Mouse (Mus musculus): ENCODE measurements at regions not wholly inside any gene's neighbourhood (a gene's known extent, or its start where the extent isn't known, plus 50 kb on each side); places are given as distances from the start of the nearest gene placed in this dataset.

- Histone ChIP-seq H3K4me3 (ENCODE audit: low read depth, low read length) (no peak overlapping the region), H3K27ac (replicated peaks; ENCODE audit: low read depth, low read length) (no peak overlapping the region), H3K9ac (ENCODE audit: low read length) (no peak overlapping the region), H3K4me1 (ENCODE audit: control insufficient read depth, insufficient read depth, low read length) (no peaks in the 10 kb centered on the region), H3K4me2 (ENCODE audit: low read depth, severe bottlenecking) (no peak overlapping the region), H3K27me3 (ENCODE audit: control insufficient read depth, insufficient read depth, low read length) (no peaks in the 10 kb centered on the region), H3K9me3 (ENCODE audit: control insufficient read depth, low read length) (no peaks in the 10 kb centered on the region), H3K36me3 (ENCODE audit: control insufficient read depth, insufficient read depth, low read length) (no peaks in the 10 kb centered on the region)
- ATAC-seq (ENCODE audit: insufficient number of reproducible peaks, low FRiP score, low TSS enrichment, low read depth), result no peak
- 72% methylated on average over 11 of the region's 11 CpGs for WGBS
- peak; percentile 67 for DNase-seq (ENCODE audit: low spot score)
Measured at GRCm38 (mm10) chr14:62042305-62043116, 249.9 kb upstream of the Rnaseh2b start.

- no peaks in the 10 kb centered on the region for H3K4me1 ChIP-seq (ENCODE audit: control insufficient read depth, insufficient read depth, low read length)
- no peak overlapping the region for H3K9ac ChIP-seq (ENCODE audit: low read length)
- no peak overlapping the region for H3K4me2 ChIP-seq (ENCODE audit: low read depth, severe bottlenecking)
- WGBS, result 87% methylated on average over 4 of the region's 4 CpGs
- no peaks in the 10 kb centered on the region for H3K36me3 ChIP-seq (ENCODE audit: control insufficient read depth, insufficient read depth, low read length)
- DNase-seq (ENCODE audit: low spot score) (no peak), ATAC-seq (ENCODE audit: insufficient number of reproducible peaks, low FRiP score, low TSS enrichment, low read depth) (no peak)
- no peak overlapping the region for H3K27ac ChIP-seq (replicated peaks; ENCODE audit: low read depth, low read length)
- no peaks in the 10 kb centered on the region for H3K9me3 ChIP-seq (ENCODE audit: control insufficient read depth, low read length)
- no peaks in the 10 kb centered on the region for H3K27me3 ChIP-seq (ENCODE audit: control insufficient read depth, insufficient read depth, low read length)
- H3K4me3 ChIP-seq (ENCODE audit: low read depth, low read length), result no peak overlapping the region
Measured at GRCm38 (mm10) chr14:62043117-62043422, 249.3 kb upstream of the Rnaseh2b start.

- ATAC-seq (ENCODE audit: insufficient number of reproducible peaks, low FRiP score, low TSS enrichment, low read depth), result no peak
- Histone ChIP-seq H3K36me3 (ENCODE audit: control insufficient read depth, insufficient read depth, low read length) (no peaks in the 10 kb centered on the region), H3K27ac (replicated peaks; ENCODE audit: low read depth, low read length) (no peak overlapping the region), H3K27me3 (ENCODE audit: control insufficient read depth, insufficient read depth, low read length) (no peaks in the 10 kb centered on the region), H3K4me2 (ENCODE audit: low read depth, severe bottlenecking) (no peak overlapping the region), H3K4me1 (ENCODE audit: control insufficient read depth, insufficient read depth, low read length) (0 out of 2 replicates have a peak, but pooled peaks cover 5% of the 10 kb centered on the region), H3K4me3 (ENCODE audit: low read depth, low read length) (no peak overlapping the region), H3K9me3 (ENCODE audit: control insufficient read depth, low read length) (no peaks in the 10 kb centered on the region), H3K9ac (ENCODE audit: low read length) (no peak overlapping the region)
- DNase-seq (ENCODE audit: low spot score), result no peak
- 92% methylated on average over 6 of the region's 6 CpGs for WGBS
Measured at GRCm38 (mm10) chr14:62050941-62051340, 241.4 kb upstream of the Rnaseh2b start.

GRCm38 (mm10) chr14:62051923-62052322 is 240.5 kb upstream of the Rnaseh2b start:
- no peak overlapping the region for H3K4me2 ChIP-seq (ENCODE audit: low read depth, severe bottlenecking)
- no peaks in the 10 kb centered on the region for H3K27me3 ChIP-seq (ENCODE audit: control insufficient read depth, insufficient read depth, low read length)
- ATAC-seq (ENCODE audit: insufficient number of reproducible peaks, low FRiP score, low TSS enrichment, low read depth) (no peak), DNase-seq (ENCODE audit: low spot score) (no peak)
- no peak overlapping the region for H3K4me3 ChIP-seq (ENCODE audit: low read depth, low read length)
- H3K27ac ChIP-seq (replicated peaks; ENCODE audit: low read depth, low read length), result no peak overlapping the region
- no peak overlapping the region for H3K9ac ChIP-seq (ENCODE audit: low read length)
- H3K9me3 ChIP-seq (ENCODE audit: control insufficient read depth, low read length), result no peaks in the 10 kb centered on the region
- no peaks in the 10 kb centered on the region for H3K36me3 ChIP-seq (ENCODE audit: control insufficient read depth, insufficient read depth, low read length)
- WGBS, result 40% methylated on average over 1 of the region's 1 CpGs
- H3K4me1 ChIP-seq (ENCODE audit: control insufficient read depth, insufficient read depth, low read length), result 0 out of 2 replicates have a peak, but pooled peaks cover 5% of the 10 kb centered on the region

GRCm38 (mm10) chr14:62053004-62053403 is 239.4 kb upstream of the Rnaseh2b start:
- Histone ChIP-seq H3K36me3 (ENCODE audit: control insufficient read depth, insufficient read depth, low read length) (no peaks in the 10 kb centered on the region), H3K4me1 (ENCODE audit: control insufficient read depth, insufficient read depth, low read length) (0 out of 2 replicates have a peak, but pooled peaks cover 5% of the 10 kb centered on the region), H3K9me3 (ENCODE audit: control insufficient read depth, low read length) (no peaks in the 10 kb centered on the region), H3K27ac (replicated peaks; ENCODE audit: low read depth, low read length) (no peak overlapping the region), H3K27me3 (ENCODE audit: control insufficient read depth, insufficient read depth, low read length) (no peaks in the 10 kb centered on the region), H3K4me2 (ENCODE audit: low read depth, severe bottlenecking) (no peak overlapping the region), H3K4me3 (ENCODE audit: low read depth, low read length) (no peak overlapping the region), H3K9ac (ENCODE audit: low read length) (no peak overlapping the region)
- DNase-seq (ENCODE audit: low spot score) (no peak), ATAC-seq (ENCODE audit: insufficient number of reproducible peaks, low FRiP score, low TSS enrichment, low read depth) (no peak)
- WGBS, result 70% methylated on average over 6 of the region's 6 CpGs

- H3K9ac ChIP-seq (ENCODE audit: low read length), result no peak overlapping the region
- H3K27ac ChIP-seq (replicated peaks; ENCODE audit: low read depth, low read length), result no peak overlapping the region
- no peaks in the 10 kb centered on the region for H3K36me3 ChIP-seq (ENCODE audit: control insufficient read depth, insufficient read depth, low read length)
- 86% methylated on average over 4 of the region's 4 CpGs for WGBS
- peaks cover 10% of the 10 kb centered on the region; the same call in 1 of the 2 replicates for H3K4me1 ChIP-seq (ENCODE audit: control insufficient read depth, insufficient read depth, low read length)
- ATAC-seq (ENCODE audit: insufficient number of reproducible peaks, low FRiP score, low TSS enrichment, low read depth), result no peak
- H3K4me2 ChIP-seq (ENCODE audit: low read depth, severe bottlenecking), result no peak overlapping the region
- no peak for DNase-seq (ENCODE audit: low spot score)
- no peak overlapping the region for H3K4me3 ChIP-seq (ENCODE audit: low read depth, low read length)
- H3K27me3 ChIP-seq (ENCODE audit: control insufficient read depth, insufficient read depth, low read length), result no peaks in the 10 kb centered on the region
- no peaks in the 10 kb centered on the region for H3K9me3 ChIP-seq (ENCODE audit: control insufficient read depth, low read length)
Measured at GRCm38 (mm10) chr14:62057096-62057495, 235.3 kb upstream of the Rnaseh2b start.

GRCm38 (mm10) chr14:62058100-62058499 is 234.3 kb upstream of the Rnaseh2b start:
- WGBS, result 88% methylated on average over 1 of the region's 1 CpGs
- DNase-seq (ENCODE audit: low spot score), result no peak
- no peak overlapping the region for H3K4me3 ChIP-seq (ENCODE audit: low read depth, low read length)

GRCm38 (mm10) chr14:62071140-62071539 is 221.2 kb upstream of the Rnaseh2b start:
- H3K27ac ChIP-seq (replicated peaks; ENCODE audit: low read depth, low read length), result no peak overlapping the region
- H3K9me3 ChIP-seq (ENCODE audit: control insufficient read depth, low read length), result no peaks in the 10 kb centered on the region
- no peaks in the 10 kb centered on the region for H3K36me3 ChIP-seq (ENCODE audit: control insufficient read depth, insufficient read depth, low read length)
- H3K4me3 ChIP-seq (ENCODE audit: low read depth, low read length), result no peak overlapping the region
- no peaks in the 10 kb centered on the region for H3K27me3 ChIP-seq (ENCODE audit: control insufficient read depth, insufficient read depth, low read length)
- no peak overlapping the region for H3K4me2 ChIP-seq (ENCODE audit: low read depth, severe bottlenecking)
- WGBS, result 86% methylated on average over 6 of the region's 6 CpGs
- H3K9ac ChIP-seq (ENCODE audit: low read length), result no peak overlapping the region
- no peak for DNase-seq (ENCODE audit: low spot score)
- no peak for ATAC-seq (ENCODE audit: insufficient number of reproducible peaks, low FRiP score, low TSS enrichment, low read depth)
- H3K4me1 ChIP-seq (ENCODE audit: control insufficient read depth, insufficient read depth, low read length), result no peaks in the 10 kb centered on the region

More at GRCm38 (mm10) chr14:62058100-62058499, 234.3 kb upstream of the Rnaseh2b start:
- Histone ChIP-seq H3K9me3 (ENCODE audit: control insufficient read depth, low read length) (no peaks in the 10 kb centered on the region), H3K27ac (replicated peaks; ENCODE audit: low read depth, low read length) (no peak overlapping the region), H3K27me3 (ENCODE audit: control insufficient read depth, insufficient read depth, low read length) (no peaks in the 10 kb centered on the region), H3K4me1 (ENCODE audit: control insufficient read depth, insufficient read depth, low read length) (peaks cover 8% of the 10 kb centered on the region; the same call in 1 of the 2 replicates), H3K36me3 (ENCODE audit: control insufficient read depth, insufficient read depth, low read length) (no peaks in the 10 kb centered on the region), H3K9ac (ENCODE audit: low read length) (no peak overlapping the region), H3K4me2 (ENCODE audit: low read depth, severe bottlenecking) (no peak overlapping the region)
- ATAC-seq (ENCODE audit: insufficient number of reproducible peaks, low FRiP score, low TSS enrichment, low read depth), result no peak

- no peaks in the 10 kb centered on the region for H3K36me3 ChIP-seq (ENCODE audit: control insufficient read depth, insufficient read depth, low read length)
Measured at GRCm38 (mm10) chr14:62084047-62084446, 208.3 kb upstream of the Rnaseh2b start.

More at GRCm38 (mm10) chr14:62084047-62084446, 208.3 kb upstream of the Rnaseh2b start:
- H3K9ac ChIP-seq (ENCODE audit: low read length), result no peak overlapping the region
- no peak for ATAC-seq (ENCODE audit: insufficient number of reproducible peaks, low FRiP score, low TSS enrichment, low read depth)
- 69% methylated on average over 2 of the region's 2 CpGs for WGBS
- H3K9me3 ChIP-seq (ENCODE audit: control insufficient read depth, low read length), result no peaks in the 10 kb centered on the region
- no peaks in the 10 kb centered on the region for H3K4me1 ChIP-seq (ENCODE audit: control insufficient read depth, insufficient read depth, low read length)
- H3K27ac ChIP-seq (replicated peaks; ENCODE audit: low read depth, low read length), result no peak overlapping the region
- H3K27me3 ChIP-seq (ENCODE audit: control insufficient read depth, insufficient read depth, low read length), result no peaks in the 10 kb centered on the region
- no peak for DNase-seq (ENCODE audit: low spot score)
- H3K4me3 ChIP-seq (ENCODE audit: low read depth, low read length), result no peak overlapping the region
- no peak overlapping the region for H3K4me2 ChIP-seq (ENCODE audit: low read depth, severe bottlenecking)

Data from limb, embryonic 11.5 days (tissue).